Mouse (Mus musculus): ENCODE measurements around the gene Pde6g. TPM values are rescaled to one million over a fixed set of nuclear protein-coding genes. Genes with fewer than 3 reads are reported as not detected.

Pde6g gene
- polyA plus RNA-seq, 1 experiment from 2014 or later: 0.17 TPM

GRCm38 (mm10) chr11:120467736-120468092 lies 14.4 kb upstream of the Pde6g start:
- no peaks in the 10 kb centered on the region for H3K27me3 ChIP-seq
- H3K4me2 ChIP-seq: peak overlapping the region; percentile 85
- ATAC-seq (ENCODE audit: insufficient read depth): peak; percentile 71
- no peaks in the 10 kb centered on the region for H3K9me3 ChIP-seq (replicated peaks)
- under 1% methylated on average over 33 of the region's 33 CpGs for WGBS (ENCODE audit: insufficient replicate concordance)
- H3K9ac ChIP-seq: peak overlapping the region; percentile 88
- peaks cover 73% of the 10 kb centered on the region for H3K36me3 ChIP-seq (replicated peaks)
- peak overlapping the region; percentile 81 for H3K27ac ChIP-seq (replicated peaks)
- peak overlapping the region; percentile 95 for H3K4me3 ChIP-seq (replicated peaks)
- H3K4me1 ChIP-seq (replicated peaks): peaks cover 35% of the 10 kb centered on the region

GRCm38 (mm10) chr11:120467051-120467735 lies 13.9 kb upstream of the Pde6g start, which contains the start of gene Arl16:
TSS of gene Arl16 (minus strand) at chr11:120467607.
- H3K4me1 ChIP-seq (replicated peaks): peaks cover 35% of the 10 kb centered on the region
- peaks cover 73% of the 10 kb centered on the region for H3K36me3 ChIP-seq (replicated peaks)
- peak within 1 kb of the TSS; percentile 81 for H3K27ac ChIP-seq (replicated peaks)
- H3K27me3 ChIP-seq: no peaks in the 10 kb centered on the region
- H3K4me3 ChIP-seq (replicated peaks): peak within 1 kb of the TSS; percentile 95
- WGBS (ENCODE audit: insufficient replicate concordance): under 1% methylated on average over 54 of the region's 54 CpGs
- ATAC-seq (ENCODE audit: insufficient read depth): peak; percentile 100
- H3K9me3 ChIP-seq (replicated peaks): no peaks in the 10 kb centered on the region
- peak within 1 kb of the TSS; percentile 88 for H3K9ac ChIP-seq
- H3K4me2 ChIP-seq: peak within 1 kb of the TSS; percentile 92

- peaks cover 73% of the 10 kb centered on the region for H3K36me3 ChIP-seq (replicated peaks)
- no peak overlapping the region for H3K4me2 ChIP-seq
Measured at GRCm38 (mm10) chr11:120465521-120465920, 12.2 kb upstream of the Pde6g start.

GRCm38 (mm10) chr11:120464365-120464764 lies 11.1 kb upstream of the Pde6g start:
- Histone ChIP-seq H3K4me1 (replicated peaks) (peaks cover 40% of the 10 kb centered on the region), H3K36me3 (replicated peaks) (peaks cover 70% of the 10 kb centered on the region), H3K27me3 (no peaks in the 10 kb centered on the region), H3K9me3 (replicated peaks) (no peaks in the 10 kb centered on the region), H3K4me2 (no peak overlapping the region), H3K9ac (no peak overlapping the region), H3K4me3 (replicated peaks) (no peak overlapping the region), H3K27ac (replicated peaks) (no peak overlapping the region)
- ATAC-seq (ENCODE audit: insufficient read depth): no peak
- WGBS (ENCODE audit: insufficient replicate concordance): 76% methylated on average over 5 of the region's 5 CpGs

More at GRCm38 (mm10) chr11:120465521-120465920, 12.2 kb upstream of the Pde6g start:
- 75% methylated on average over 4 of the region's 4 CpGs for WGBS (ENCODE audit: insufficient replicate concordance)
- Histone ChIP-seq H3K27ac (replicated peaks) (no peak overlapping the region), H3K4me1 (replicated peaks) (peaks cover 35% of the 10 kb centered on the region), H3K4me3 (replicated peaks) (no peak overlapping the region), H3K9ac (no peak overlapping the region), H3K27me3 (no peaks in the 10 kb centered on the region), H3K9me3 (replicated peaks) (no peaks in the 10 kb centered on the region)
- no peak for ATAC-seq (ENCODE audit: insufficient read depth)

GRCm38 (mm10) chr11:120463536-120463935 lies 10.2 kb upstream of the Pde6g start:
- no peaks in the 10 kb centered on the region for H3K27me3 ChIP-seq
- 77% methylated on average over 2 of the region's 2 CpGs for WGBS (ENCODE audit: insufficient replicate concordance)

GRCm38 (mm10) chr11:120458847-120459597 lies 5.7 kb upstream of the Pde6g start:
- Histone ChIP-seq H3K36me3 (replicated peaks) (peaks cover 45% of the 10 kb centered on the region), H3K27me3 (no peaks in the 10 kb centered on the region), H3K27ac (replicated peaks) (peak overlapping the region; percentile 80; the same call in 1 of the 2 replicates), H3K4me3 (replicated peaks) (peak overlapping the region; percentile 84), H3K9me3 (replicated peaks) (no peaks in the 10 kb centered on the region), H3K9ac (peak overlapping the region; percentile 83), H3K4me2 (peak overlapping the region; percentile 92), H3K4me1 (replicated peaks) (peaks cover 55% of the 10 kb centered on the region)
- 28% methylated on average over 6 of the region's 6 CpGs for WGBS (ENCODE audit: insufficient replicate concordance)
- ATAC-seq (ENCODE audit: insufficient read depth): no peak

More at GRCm38 (mm10) chr11:120463536-120463935, 10.2 kb upstream of the Pde6g start:
- Histone ChIP-seq H3K4me1 (replicated peaks) (peaks cover 41% of the 10 kb centered on the region), H3K4me2 (no peak overlapping the region), H3K4me3 (replicated peaks) (no peak overlapping the region), H3K36me3 (replicated peaks) (peaks cover 65% of the 10 kb centered on the region), H3K27ac (replicated peaks) (no peak overlapping the region), H3K9me3 (replicated peaks) (no peaks in the 10 kb centered on the region), H3K9ac (no peak overlapping the region)
- ATAC-seq (ENCODE audit: insufficient read depth): no peak

GRCm38 (mm10) chr11:120457772-120458751 lies 4.8 kb upstream of the Pde6g start, which contains the start of the genes Oxld1 and Ccdc137:
TSS of gene Oxld1 (minus strand) at chr11:120458068.
TSS of gene Ccdc137 (plus strand) at chr11:120458115.
- peak within 1 kb of the TSS; percentile 80 for H3K27ac ChIP-seq (replicated peaks)
- 2% methylated on average over 62 of the region's 62 CpGs for WGBS (ENCODE audit: insufficient replicate concordance)

GRCm38 (mm10) chr11:120457370-120457769 lies 4.1 kb upstream of the Pde6g start:
- peak overlapping the region; percentile 83 for H3K9ac ChIP-seq
- H3K27me3 ChIP-seq: no peaks in the 10 kb centered on the region
- peaks cover 62% of the 10 kb centered on the region for H3K4me1 ChIP-seq (replicated peaks)
- H3K4me2 ChIP-seq: peak overlapping the region; percentile 92
- WGBS (ENCODE audit: insufficient replicate concordance): 3% methylated on average over 14 of the region's 14 CpGs
- H3K27ac ChIP-seq (replicated peaks): peak overlapping the region; percentile 80
- H3K9me3 ChIP-seq (replicated peaks): no peaks in the 10 kb centered on the region
- peak; percentile 47 for ATAC-seq (ENCODE audit: insufficient read depth)
- peaks cover 29% of the 10 kb centered on the region for H3K36me3 ChIP-seq (replicated peaks)
- peak overlapping the region; percentile 84 for H3K4me3 ChIP-seq (replicated peaks)

More at GRCm38 (mm10) chr11:120457772-120458751, 4.8 kb upstream of the Pde6g start, which contains the start of the genes Oxld1 and Ccdc137:
- no peaks in the 10 kb centered on the region for H3K9me3 ChIP-seq (replicated peaks)
- peak; percentile 81 for ATAC-seq (ENCODE audit: insufficient read depth)
- H3K27me3 ChIP-seq: no peaks in the 10 kb centered on the region
- H3K4me2 ChIP-seq: peak within 1 kb of the TSS; percentile 92
- peak within 1 kb of the TSS; percentile 83 for H3K9ac ChIP-seq
- H3K4me3 ChIP-seq (replicated peaks): peak within 1 kb of the TSS; percentile 84
- peaks cover 35% of the 10 kb centered on the region for H3K36me3 ChIP-seq (replicated peaks)
- H3K4me1 ChIP-seq (replicated peaks): peaks cover 62% of the 10 kb centered on the region

- peak; percentile 51 for ATAC-seq (ENCODE audit: insufficient read depth)
Measured at GRCm38 (mm10) chr11:120455413-120455812, 2.1 kb upstream of the Pde6g start.

GRCm38 (mm10) chr11:120454965-120455364 lies 1.7 kb upstream of the Pde6g start:
- peaks cover 61% of the 10 kb centered on the region for H3K4me1 ChIP-seq (replicated peaks)
- H3K9ac ChIP-seq: no peak overlapping the region
- H3K4me2 ChIP-seq: peak overlapping the region; percentile 92; the same call in 1 of the 2 replicates
- H3K4me3 ChIP-seq (replicated peaks): no peak overlapping the region
- 88% methylated on average over 4 of the region's 4 CpGs for WGBS (ENCODE audit: insufficient replicate concordance)
- ATAC-seq (ENCODE audit: insufficient read depth): no peak
- peak overlapping the region; percentile 80 for H3K27ac ChIP-seq (replicated peaks)
- H3K27me3 ChIP-seq: no peaks in the 10 kb centered on the region
- H3K36me3 ChIP-seq (replicated peaks): peaks cover 8% of the 10 kb centered on the region
- H3K9me3 ChIP-seq (replicated peaks): no peaks in the 10 kb centered on the region

More at GRCm38 (mm10) chr11:120455413-120455812, 2.1 kb upstream of the Pde6g start:
- H3K4me3 ChIP-seq (replicated peaks): no peak overlapping the region
- WGBS (ENCODE audit: insufficient replicate concordance): 58% methylated on average over 7 of the region's 7 CpGs
- H3K4me1 ChIP-seq (replicated peaks): peaks cover 62% of the 10 kb centered on the region
- H3K27me3 ChIP-seq: no peaks in the 10 kb centered on the region
- peaks cover 11% of the 10 kb centered on the region for H3K36me3 ChIP-seq (replicated peaks)
- no peaks in the 10 kb centered on the region for H3K9me3 ChIP-seq (replicated peaks)
- no peak overlapping the region for H3K9ac ChIP-seq
- H3K4me2 ChIP-seq: peak overlapping the region; percentile 92
- peak overlapping the region; percentile 80 for H3K27ac ChIP-seq (replicated peaks)

All from liver, embryonic 15.5 days (tissue).